Mouse (Mus musculus): ENCODE data around the gene Enox1.

Gene Enox1

GRCm38 (mm10) chr14:77272931-77273446, 116.4 kb downstream of the Enox1 start:
- no peak for DNase-seq (ENCODE audit: low read depth, low spot score)

GRCm38 (mm10) chr14:77273721-77274120, 117.2 kb downstream of the Enox1 start:
- DNase-seq (ENCODE audit: low read depth, low spot score) = no peak

- no peak for DNase-seq (ENCODE audit: low read depth, low spot score)
These were observed 119.0 kb downstream of the Enox1 start for GRCm38 (mm10) chr14:77275607-77276006.

- DNase-seq (ENCODE audit: low read depth, low spot score) = no peak
These were observed 122.6 kb downstream of the Enox1 start for GRCm38 (mm10) chr14:77279143-77279542.

- DNase-seq (ENCODE audit: low read depth, low spot score) = no peak
These were observed 123.9 kb downstream of the Enox1 start for GRCm38 (mm10) chr14:77280454-77280853.

DNA sequence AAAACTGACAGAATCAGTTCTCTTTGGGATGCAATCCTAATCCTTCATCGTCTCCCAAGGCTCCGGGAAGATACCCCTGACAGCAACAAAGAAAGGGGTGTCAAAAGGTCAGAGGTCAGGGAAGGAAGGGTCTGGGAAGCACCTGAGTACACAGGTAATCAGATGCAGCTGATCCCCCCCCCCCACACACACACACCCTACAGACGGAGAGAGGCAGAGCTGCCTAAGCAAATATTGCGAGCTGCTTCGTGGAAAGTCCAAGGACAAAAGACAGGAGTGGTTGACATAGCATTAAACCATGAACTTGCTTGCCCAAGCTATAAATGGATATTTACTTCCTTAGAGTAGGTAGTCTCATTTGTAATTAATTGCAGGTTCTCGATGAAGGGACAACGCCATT, 124.3 kb downstream of the Enox1 start:
- no peak for DNase-seq (ENCODE audit: low read depth, low spot score)

GRCm38 (mm10) chr14:77283939-77284338, 127.4 kb downstream of the Enox1 start:
- no peak for DNase-seq (ENCODE audit: low read depth, low spot score)

DNA sequence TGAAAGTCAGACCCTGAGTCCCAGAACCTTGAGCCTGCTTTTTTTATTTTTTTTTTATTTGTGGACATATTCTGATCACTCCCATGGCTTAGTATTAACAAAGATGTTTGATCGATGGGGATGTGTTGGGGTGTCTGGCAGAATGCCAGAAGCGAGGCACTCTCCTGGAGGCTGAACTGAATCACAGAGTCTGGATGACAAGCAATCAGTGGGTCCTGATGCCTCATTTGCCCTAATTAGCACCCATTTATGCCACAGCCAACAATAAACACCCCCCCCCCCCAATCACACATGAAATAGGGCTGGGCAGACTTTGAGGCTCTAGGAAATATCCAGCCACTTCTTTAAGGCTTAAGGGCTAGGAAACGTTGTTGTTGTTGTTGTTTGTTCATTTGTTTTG, 128.9 kb downstream of the Enox1 start:
- no peak for DNase-seq (ENCODE audit: low read depth, low spot score)

GRCm38 (mm10) chr14:77291756-77292155, 135.2 kb downstream of the Enox1 start:
- DNase-seq (ENCODE audit: low read depth, low spot score) = no peak

DNA sequence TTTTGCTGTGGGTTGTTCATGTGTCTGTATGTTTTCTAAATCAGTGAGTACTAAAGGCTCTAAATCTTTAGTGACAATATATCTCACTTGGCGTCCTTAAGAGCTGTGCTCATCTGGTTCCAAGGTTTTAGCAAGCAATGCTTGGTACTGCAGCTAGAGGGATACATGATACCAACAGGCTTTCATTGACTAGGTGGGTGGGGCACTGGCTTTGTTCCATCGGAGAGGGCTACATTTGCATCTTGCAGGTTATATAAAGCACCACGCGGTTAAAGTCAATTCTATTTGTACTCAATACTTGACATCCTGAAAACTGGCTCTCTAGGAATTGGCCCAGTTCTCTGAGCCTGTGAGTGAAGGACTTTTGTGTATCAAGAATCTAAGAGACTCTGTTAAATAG, 140.5 kb downstream of the Enox1 start:
- peak; percentile 47 for DNase-seq (ENCODE audit: low read depth, low spot score)

DNA sequence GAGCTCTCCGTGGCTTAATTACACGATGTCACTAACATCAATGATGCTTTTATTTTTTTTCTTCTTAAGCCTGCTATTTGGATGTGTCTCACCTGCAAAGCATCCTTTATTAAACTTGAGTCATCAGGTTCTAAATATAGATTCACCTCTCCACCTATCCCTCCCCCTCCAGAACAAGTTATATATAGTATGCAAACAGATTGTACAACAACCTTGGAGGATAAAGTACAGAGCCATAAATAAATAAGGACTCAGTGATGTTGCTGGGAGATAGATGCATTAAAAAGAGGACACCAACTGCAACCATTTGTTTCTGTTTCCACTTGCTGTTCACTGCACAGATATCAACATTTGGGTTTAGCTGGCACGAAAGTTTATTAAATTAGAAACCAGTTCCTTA, 141.8 kb downstream of the Enox1 start:
- DNase-seq (ENCODE audit: low read depth, low spot score) = no peak

DNA sequence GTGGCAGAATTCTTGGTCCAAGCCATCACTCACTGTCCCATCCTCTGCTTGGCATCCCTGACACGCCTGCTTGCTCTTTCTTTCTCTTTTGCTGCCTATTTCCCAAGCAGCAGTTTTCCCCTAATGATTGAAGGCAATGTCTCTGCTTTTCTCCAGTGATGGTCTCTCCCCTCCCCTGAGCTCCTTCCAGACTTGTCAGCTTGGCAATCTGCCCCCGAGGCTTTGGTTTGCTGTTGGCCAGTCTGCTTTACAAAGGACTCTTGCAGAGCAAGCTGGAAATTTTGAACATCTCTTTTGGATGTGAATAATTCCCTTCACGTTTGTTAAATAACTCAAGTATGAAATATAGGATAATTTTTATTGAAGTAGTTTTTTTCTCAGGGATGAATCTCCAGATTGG, 153.0 kb downstream of the Enox1 start:
- no peak for DNase-seq (ENCODE audit: low read depth, low spot score)

DNA sequence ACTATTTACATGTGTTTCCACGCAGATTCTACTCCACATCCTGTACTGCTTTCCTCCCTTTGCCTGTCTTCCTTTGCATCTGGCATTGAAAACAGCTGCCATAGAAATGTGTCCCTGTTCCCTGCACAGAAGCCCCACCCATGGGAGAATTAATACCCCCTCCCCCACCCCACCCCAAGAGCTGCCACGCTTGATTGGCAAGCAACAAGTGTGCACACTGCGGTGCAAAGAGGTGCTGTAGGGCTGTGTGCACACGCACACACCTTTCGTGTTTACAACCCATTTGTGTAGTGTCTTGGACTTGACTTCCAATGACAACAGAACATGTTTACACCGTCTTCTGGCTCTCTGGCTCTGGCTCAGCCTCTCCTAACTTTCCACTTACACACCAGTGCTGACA, 154.9 kb downstream of the Enox1 start:
- DNase-seq (ENCODE audit: low read depth, low spot score) = no peak

GRCm38 (mm10) chr14:77319396-77319795, 162.8 kb downstream of the Enox1 start:
- DNase-seq (ENCODE audit: low read depth, low spot score) = no peak

GRCm38 (mm10) chr14:77324348-77324747, 167.8 kb downstream of the Enox1 start:
- DNase-seq (ENCODE audit: low read depth, low spot score) = no peak

DNA sequence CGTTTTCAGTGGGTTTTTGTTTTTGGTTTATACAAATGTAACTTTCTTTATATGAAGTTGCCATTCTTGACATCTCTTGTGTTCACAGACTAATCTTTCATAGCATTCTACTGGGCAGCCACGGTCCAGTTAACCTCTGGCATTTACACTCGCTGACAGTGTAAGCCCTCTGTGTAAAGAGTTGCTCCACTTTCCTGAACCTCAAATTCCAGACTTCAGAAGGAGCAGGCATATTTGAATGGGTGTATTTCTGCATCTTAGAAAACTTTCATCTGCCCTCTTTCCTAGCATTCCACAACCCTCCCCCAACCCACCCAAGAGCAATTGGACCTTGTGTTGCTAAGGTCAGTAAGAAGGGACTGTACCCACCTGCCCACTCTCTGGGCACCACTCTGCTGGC, 171.1 kb downstream of the Enox1 start:
- no peak for DNase-seq (ENCODE audit: low read depth, low spot score)

DNA sequence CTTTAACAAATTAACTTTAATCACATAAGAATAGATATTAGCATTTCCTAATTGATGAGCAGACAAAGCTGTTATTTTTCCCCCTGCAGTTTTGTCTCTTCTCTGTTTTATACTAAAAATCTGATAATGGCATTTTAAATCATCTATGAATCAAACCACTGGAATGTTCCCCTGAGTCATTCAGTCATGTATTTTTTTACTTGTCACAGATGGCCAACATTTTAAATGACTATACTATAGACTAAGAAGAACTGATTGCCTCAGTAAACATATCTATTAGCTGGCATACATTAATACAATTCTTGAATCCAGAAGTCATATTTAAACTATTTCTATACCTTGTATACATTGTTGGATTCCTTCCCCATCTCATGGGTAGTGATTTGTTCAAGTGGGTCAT, 173.2 kb downstream of the Enox1 start:
- no peak for DNase-seq (ENCODE audit: low read depth, low spot score)

- DNase-seq (ENCODE audit: low read depth, low spot score) = no peak
These were observed 187.2 kb downstream of the Enox1 start for GRCm38 (mm10) chr14:77343662-77344340.

GRCm38 (mm10) chr14:77346296-77346695, 189.7 kb downstream of the Enox1 start:
- DNase-seq (ENCODE audit: low read depth, low spot score) = no peak

- DNase-seq (ENCODE audit: low read depth, low spot score) = no peak
These were observed 195.3 kb downstream of the Enox1 start for GRCm38 (mm10) chr14:77351803-77352352.

DNA sequence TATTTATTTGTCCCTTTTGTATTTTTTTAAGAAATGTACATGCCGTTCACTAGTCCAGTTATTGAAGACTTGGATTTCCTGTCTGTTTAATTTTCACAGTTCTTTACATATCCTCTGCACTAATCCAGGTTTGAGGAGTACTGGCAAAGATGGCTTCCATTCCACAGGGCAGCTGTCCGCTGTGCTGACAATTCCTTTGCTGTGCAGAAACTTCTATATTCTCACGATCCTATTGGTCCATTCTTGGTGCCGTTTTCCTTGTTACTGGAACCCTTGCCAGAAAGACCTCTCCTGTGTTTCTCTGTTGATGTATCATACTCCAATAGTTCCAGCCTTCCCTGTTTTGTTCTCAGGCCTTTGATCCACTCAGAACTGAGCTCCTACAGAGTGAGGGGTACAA, 206.1 kb downstream of the Enox1 start:
- DNase-seq (ENCODE audit: low read depth, low spot score) = no peak

DNA sequence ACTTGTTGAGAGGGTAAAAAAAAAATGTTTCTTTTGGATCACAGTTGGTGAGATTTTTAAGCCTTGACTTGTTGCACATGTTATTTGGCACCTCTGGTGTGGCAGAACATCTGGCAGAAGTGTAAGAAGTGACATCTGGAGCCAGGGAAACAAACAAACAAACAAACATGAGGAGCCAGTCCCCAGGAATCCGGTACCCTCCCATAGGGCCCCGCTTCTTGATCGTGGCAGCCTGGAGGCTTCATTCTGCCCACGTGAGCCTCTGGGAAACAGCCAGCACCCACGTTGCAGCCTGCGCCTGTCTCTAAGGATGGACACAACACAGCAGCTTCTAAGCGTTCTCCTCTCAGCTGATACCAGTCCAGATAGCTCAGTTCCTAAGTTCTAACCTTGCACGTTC, 211.8 kb downstream of the Enox1 start:
- DNase-seq (ENCODE audit: low read depth, low spot score) = no peak

- no peak for DNase-seq (ENCODE audit: low read depth, low spot score)
These were observed 212.5 kb downstream of the Enox1 start for GRCm38 (mm10) chr14:77369070-77369469.

DNA sequence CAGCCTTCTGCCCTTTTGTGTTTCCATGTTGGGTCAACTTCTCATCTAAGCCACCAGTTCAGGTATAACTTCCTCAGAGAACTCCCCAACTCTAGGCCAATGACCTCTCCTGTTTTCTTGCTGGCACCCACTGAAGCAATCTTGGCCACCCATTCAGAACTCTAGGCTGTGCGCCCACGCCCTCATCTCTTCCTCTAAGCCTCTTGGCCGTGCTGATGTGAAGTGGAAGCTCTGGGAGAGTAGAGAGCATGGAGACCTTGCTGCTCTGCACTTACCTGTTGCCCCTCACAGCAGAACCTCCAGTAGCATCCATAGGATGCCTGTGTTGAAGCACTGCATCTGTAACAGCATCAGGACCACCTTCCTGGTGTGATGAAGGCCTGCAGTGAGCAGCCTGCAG, 214.0 kb downstream of the Enox1 start:
- no peak for DNase-seq (ENCODE audit: low read depth, low spot score)

Measured in ZHBTc4 (cell line).